Mouse (Mus musculus): ENCODE data around the gene Zfp239. TPM values are rescaled to one million over a fixed set of nuclear protein-coding genes. Genes with fewer than 3 reads are reported as not detected.
A peak's percentile ranks its signal among the peaks of the same experiment; 100 is the strongest.

Zfp239 gene
- polyA plus RNA-seq, 1 experiment: 1.3 TPM

DNA sequence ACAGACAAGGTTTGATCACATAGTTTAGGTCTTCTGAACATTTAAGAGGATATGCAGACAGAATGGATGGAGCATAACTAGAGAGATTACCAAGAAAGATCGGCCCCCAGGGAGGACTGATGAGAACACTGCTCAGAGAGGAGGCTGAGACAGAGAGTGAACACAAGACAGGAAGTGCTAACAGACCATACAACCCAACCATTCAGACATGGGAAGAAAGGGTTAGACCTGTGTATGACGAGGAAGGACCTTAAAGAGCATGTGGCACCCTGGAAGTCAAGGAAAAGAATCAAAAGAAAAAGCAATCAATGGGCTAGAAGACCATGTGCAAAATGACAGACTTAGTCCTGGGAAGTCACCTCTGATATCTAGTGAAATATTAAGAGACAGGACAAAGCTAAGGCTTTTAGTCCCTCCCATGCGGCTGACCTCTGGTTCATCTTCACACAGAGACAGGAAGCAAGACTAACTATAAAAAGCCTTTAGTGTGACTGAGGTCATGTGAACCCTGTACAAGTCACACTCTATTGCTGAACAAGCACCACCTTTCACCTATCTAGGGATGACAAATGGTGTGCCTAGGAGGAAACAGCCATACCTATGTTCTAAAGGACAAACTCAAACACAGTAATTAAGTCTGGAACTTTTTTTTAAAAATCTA, 12.9 kb downstream of the Zfp239 start:
- TF ChIP-seq GATA1 (IDR thresholded peaks at IDR 0.05; ENCODE audit: borderline replicate concordance, low read length) (no peak), FLI1 (IDR thresholded peaks at IDR 0.05; ENCODE audit: low read length) (no peak)
- Histone ChIP-seq H3K9me3 (no peaks in the 10 kb centered on the region), H3K4me1 (peaks cover 34% of the 10 kb centered on the region), H3K4me3 (replicated peaks) (no peak overlapping the region), H3K36me3 (replicated peaks; ENCODE audit: low read length) (peaks cover 12% of the 10 kb centered on the region), H3K27me3 (replicated peaks) (no peaks in the 10 kb centered on the region)

DNA sequence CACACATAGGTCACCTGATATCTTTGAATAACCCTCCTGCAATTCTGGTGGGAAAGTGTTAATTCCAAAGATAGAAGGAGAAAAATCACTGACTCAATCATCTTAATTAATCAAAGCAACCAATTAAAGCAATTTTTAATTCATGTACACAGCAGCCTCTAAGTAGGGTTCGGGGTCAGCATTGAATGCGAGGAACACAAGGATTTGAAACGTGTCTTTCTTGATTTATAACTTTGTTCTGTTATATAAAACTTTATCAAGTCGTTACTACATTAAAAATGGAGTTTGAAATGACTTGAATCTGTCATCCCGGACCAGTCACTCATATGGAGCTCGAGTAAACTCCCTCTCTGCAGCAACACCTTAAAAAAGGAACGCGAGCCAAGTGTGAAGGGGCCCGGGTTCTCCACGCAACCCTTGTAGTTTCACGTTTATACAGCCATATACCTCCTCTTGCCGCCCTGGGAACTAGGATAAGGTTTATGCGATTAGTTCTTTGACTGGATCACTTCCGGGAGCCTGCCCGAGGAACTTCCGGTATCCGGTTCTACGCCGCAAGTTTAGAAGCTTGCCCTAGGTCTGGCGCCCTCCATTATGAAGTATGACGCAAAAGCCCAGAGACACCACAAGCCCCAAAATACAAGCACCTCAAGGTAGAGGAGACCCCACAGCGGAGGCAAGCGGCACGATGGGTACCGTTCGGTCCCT, 17.0 kb downstream of the Zfp239 start:
- H3K36me3 ChIP-seq (replicated peaks; ENCODE audit: low read length): peaks cover 2% of the 10 kb centered on the region
- H3K9me3 ChIP-seq: no peaks in the 10 kb centered on the region
- TF ChIP-seq GATA1 (IDR thresholded peaks at IDR 0.05; ENCODE audit: borderline replicate concordance, low read length) (0 out of 3 replicates have a peak, but pooled peaks have one; percentile 8), FLI1 (IDR thresholded peaks at IDR 0.05; ENCODE audit: low read length) (peak; percentile 91)
- no peaks in the 10 kb centered on the region for H3K27me3 ChIP-seq (replicated peaks)
- H3K4me1 ChIP-seq: peaks cover 61% of the 10 kb centered on the region
- H3K4me3 ChIP-seq (replicated peaks): peak overlapping the region; percentile 98

DNA sequence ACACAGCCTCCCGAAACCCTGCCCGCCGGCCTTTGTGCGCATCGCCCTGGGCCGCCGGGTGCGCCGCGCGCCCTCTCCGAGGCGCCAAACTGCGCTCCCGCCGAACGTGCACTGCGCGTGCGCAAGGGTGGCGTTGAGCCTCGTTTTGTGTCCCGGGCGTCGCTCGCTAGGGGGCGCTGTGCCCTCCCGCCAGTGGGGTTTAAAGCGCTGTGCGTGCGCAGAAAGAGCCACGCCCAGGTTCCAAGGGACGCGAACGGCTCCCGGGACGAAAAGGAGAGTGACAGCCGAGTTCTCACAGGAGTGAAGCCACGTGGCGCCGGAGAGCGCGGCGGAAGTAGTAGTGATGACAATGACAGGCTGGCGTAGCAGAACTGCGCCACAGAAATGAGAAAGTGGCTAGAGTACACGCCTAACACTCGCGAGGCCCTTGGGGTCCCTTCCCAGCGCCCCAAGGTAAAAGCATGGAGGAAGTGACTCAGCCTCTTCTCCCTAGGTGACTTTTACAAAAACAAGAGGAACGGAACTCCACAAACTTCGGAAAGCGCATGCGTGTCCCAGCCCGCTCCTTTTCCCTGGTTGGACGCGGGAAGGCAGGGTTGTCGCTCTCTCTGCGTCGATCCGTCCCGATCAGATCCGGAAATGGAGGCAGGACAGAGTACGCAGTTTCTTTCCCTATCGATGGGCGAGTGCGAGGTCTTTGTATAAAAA, 17.7 kb downstream of the Zfp239 start:
- Histone ChIP-seq H3K36me3 (replicated peaks; ENCODE audit: low read length) (peaks cover 6% of the 10 kb centered on the region), H3K4me3 (replicated peaks) (peak overlapping the region; percentile 98), H3K4me1 (peaks cover 60% of the 10 kb centered on the region), H3K27me3 (replicated peaks) (no peaks in the 10 kb centered on the region), H3K9me3 (no peaks in the 10 kb centered on the region)
- TF ChIP-seq GATA1 (IDR thresholded peaks at IDR 0.05; ENCODE audit: borderline replicate concordance, low read length) (no peak), FLI1 (IDR thresholded peaks at IDR 0.05; ENCODE audit: low read length) (no peak)

GRCm38 (mm10) chr6:117880394-117880838, 18.5 kb downstream of the Zfp239 start:
- H3K9me3 ChIP-seq: no peaks in the 10 kb centered on the region
- no peaks in the 10 kb centered on the region for H3K27me3 ChIP-seq (replicated peaks)
- peak overlapping the region; percentile 98 for H3K4me3 ChIP-seq (replicated peaks)
- peaks cover 6% of the 10 kb centered on the region for H3K36me3 ChIP-seq (replicated peaks; ENCODE audit: low read length)
- no peak for TF ChIP-seq GATA1 (IDR thresholded peaks at IDR 0.05; ENCODE audit: borderline replicate concordance, low read length)
- no peak for TF ChIP-seq FLI1 (IDR thresholded peaks at IDR 0.05; ENCODE audit: low read length)
- peaks cover 56% of the 10 kb centered on the region for H3K4me1 ChIP-seq

DNA sequence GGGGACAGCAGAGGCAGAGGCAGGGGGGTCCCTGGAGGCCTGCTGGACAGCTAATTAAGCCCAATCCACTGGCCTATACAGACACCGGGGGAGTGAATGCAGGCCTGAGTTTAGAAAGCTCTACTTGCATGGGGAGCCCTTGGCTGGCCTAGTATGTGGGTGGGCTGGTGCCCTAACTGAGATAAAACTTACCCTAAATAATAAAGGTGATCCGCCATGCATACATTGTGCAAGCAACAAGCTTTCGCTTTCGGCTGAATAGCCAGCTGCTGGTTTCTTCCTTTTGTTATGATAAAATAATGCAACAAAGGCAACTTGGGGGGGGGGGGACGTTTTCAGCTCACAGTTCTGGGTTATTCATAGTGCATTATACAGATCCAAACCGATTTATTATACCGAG, 19.3 kb downstream of the Zfp239 start:
- H3K4me1 ChIP-seq: peaks cover 57% of the 10 kb centered on the region
- no peaks in the 10 kb centered on the region for H3K27me3 ChIP-seq (replicated peaks)
- no peak for TF ChIP-seq GATA1 (IDR thresholded peaks at IDR 0.05; ENCODE audit: borderline replicate concordance, low read length)
- no peak for TF ChIP-seq FLI1 (IDR thresholded peaks at IDR 0.05; ENCODE audit: low read length)
- no peaks in the 10 kb centered on the region for H3K9me3 ChIP-seq
- peak overlapping the region; percentile 59 for H3K4me3 ChIP-seq (replicated peaks)
- peaks cover 6% of the 10 kb centered on the region for H3K36me3 ChIP-seq (replicated peaks; ENCODE audit: low read length)

GRCm38 (mm10) chr6:117881997-117882396, 20.1 kb downstream of the Zfp239 start:
- peaks cover 6% of the 10 kb centered on the region for H3K36me3 ChIP-seq (replicated peaks; ENCODE audit: low read length)
- peaks cover 65% of the 10 kb centered on the region for H3K4me1 ChIP-seq
- TF ChIP-seq GATA1 (IDR thresholded peaks at IDR 0.05; ENCODE audit: borderline replicate concordance, low read length) (no peak), FLI1 (IDR thresholded peaks at IDR 0.05; ENCODE audit: low read length) (no peak)
- no peaks in the 10 kb centered on the region for H3K27me3 ChIP-seq (replicated peaks)
- peak overlapping the region; percentile 35 for H3K4me3 ChIP-seq (replicated peaks)
- no peaks in the 10 kb centered on the region for H3K9me3 ChIP-seq

GRCm38 (mm10) chr6:117885943-117886342, 24.0 kb downstream of the Zfp239 start:
- Histone ChIP-seq H3K4me3 (replicated peaks) (no peak overlapping the region), H3K9me3 (no peaks in the 10 kb centered on the region), H3K4me1 (peaks cover 93% of the 10 kb centered on the region), H3K36me3 (replicated peaks; ENCODE audit: low read length) (peaks cover 6% of the 10 kb centered on the region), H3K27me3 (replicated peaks) (no peaks in the 10 kb centered on the region)
- TF ChIP-seq GATA1 (IDR thresholded peaks at IDR 0.05; ENCODE audit: borderline replicate concordance, low read length) (no peak), FLI1 (IDR thresholded peaks at IDR 0.05; ENCODE audit: low read length) (no peak)

DNA sequence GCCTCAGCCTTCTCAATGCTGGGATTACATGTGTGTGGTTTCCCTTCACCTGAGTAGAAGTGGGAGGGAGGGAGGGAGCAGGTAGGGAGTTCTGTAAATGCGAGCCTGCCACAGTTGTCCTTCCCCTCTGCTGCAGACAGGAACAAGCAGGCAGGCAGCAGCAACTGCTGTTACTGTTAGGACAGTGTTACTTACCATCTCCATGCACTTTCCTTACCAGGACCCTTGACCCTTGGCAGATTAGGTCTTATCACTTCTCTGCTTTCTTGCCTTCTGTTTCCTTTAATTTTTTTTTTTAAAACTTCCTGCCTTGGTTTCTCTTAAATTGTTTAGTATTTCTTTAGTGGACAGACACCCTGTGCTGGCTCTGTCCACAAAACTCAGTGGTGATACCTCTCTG, 26.1 kb downstream of the Zfp239 start:
- no peaks in the 10 kb centered on the region for H3K9me3 ChIP-seq
- no peaks in the 10 kb centered on the region for H3K27me3 ChIP-seq (replicated peaks)
- peak overlapping the region; percentile 86 for H3K4me3 ChIP-seq (replicated peaks)
- no peak for TF ChIP-seq GATA1 (IDR thresholded peaks at IDR 0.05; ENCODE audit: borderline replicate concordance, low read length)
- H3K36me3 ChIP-seq (replicated peaks; ENCODE audit: low read length): peaks cover 6% of the 10 kb centered on the region
- peaks cover 85% of the 10 kb centered on the region for H3K4me1 ChIP-seq

DNA sequence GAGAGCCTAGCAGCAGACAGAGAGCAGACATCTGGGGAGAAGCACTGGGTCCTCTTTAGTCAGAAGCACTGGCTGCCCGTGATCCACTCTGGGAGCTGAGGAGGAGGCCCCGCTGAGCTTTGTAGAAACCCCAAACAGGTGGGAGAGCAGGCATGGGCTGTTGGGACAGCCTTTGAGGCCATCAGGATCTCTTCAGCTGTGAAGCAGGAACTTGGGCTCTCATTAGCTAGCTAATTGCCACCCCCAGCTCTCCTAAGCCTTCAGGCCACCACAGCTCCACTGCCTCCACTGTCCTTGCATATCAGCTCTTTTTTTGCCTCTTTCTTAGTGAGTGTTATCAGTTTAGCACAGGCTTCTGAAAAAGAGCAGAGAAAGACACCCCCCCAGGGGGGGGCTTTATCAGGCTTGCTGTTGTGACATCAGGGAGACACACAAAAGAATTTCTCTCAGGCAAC, 26.8 kb downstream of the Zfp239 start:
- no peaks in the 10 kb centered on the region for H3K27me3 ChIP-seq (replicated peaks)
- H3K4me1 ChIP-seq: peaks cover 79% of the 10 kb centered on the region
- peaks cover 5% of the 10 kb centered on the region for H3K36me3 ChIP-seq (replicated peaks; ENCODE audit: low read length)
- no peaks in the 10 kb centered on the region for H3K9me3 ChIP-seq
- no peak for TF ChIP-seq FLI1 (IDR thresholded peaks at IDR 0.05; ENCODE audit: low read length)
- no peak for TF ChIP-seq GATA1 (IDR thresholded peaks at IDR 0.05; ENCODE audit: borderline replicate concordance, low read length)
- peak overlapping the region; percentile 85 for H3K4me3 ChIP-seq (replicated peaks)
